Mouse (Mus musculus): ENCODE results near the gene Srr.
A peak's percentile ranks its signal among the peaks of the same experiment; 100 is the strongest.

Srr gene

GRCm38 (mm10) chr11:74902416-74902815, 23.3 kb downstream of the Srr start:
- DNase-seq, result no peak

GRCm38 (mm10) chr11:74901555-74901954, 24.2 kb downstream of the Srr start:
- DNase-seq, result no peak

- DNase-seq, result peak; percentile 5
Observed at GRCm38 (mm10) chr11:74898517-74898827, 27.3 kb downstream of the Srr start.

GRCm38 (mm10) chr11:74897678-74898516, 27.9 kb downstream of the Srr start, which contains the start of gene Tsr1:
Gene Tsr1 (plus strand): TSS chr11:74898071.
- peak; percentile 89 for DNase-seq

- peak; percentile 64 for DNase-seq
Observed at GRCm38 (mm10) chr11:74896901-74897677, 28.7 kb downstream of the Srr start, which contains the start of gene Sgsm2. Gene Sgsm2 (minus strand): TSS chr11:74897060.

- DNase-seq, result peak; percentile 69
Observed at GRCm38 (mm10) chr11:74895980-74896900, 29.5 kb downstream of the Srr start.

GRCm38 (mm10) chr11:74894619-74895018, 31.1 kb downstream of the Srr start:
- DNase-seq, result no peak

GRCm38 (mm10) chr11:74883098-74883497, 42.6 kb downstream of the Srr start:
- DNase-seq, result no peak

GRCm38 (mm10) chr11:74881979-74882378, 43.8 kb downstream of the Srr start:
- no peak for DNase-seq

GRCm38 (mm10) chr11:74880999-74881398, 44.7 kb downstream of the Srr start:
- no peak for DNase-seq

- DNase-seq, result peak; percentile 20
Observed at GRCm38 (mm10) chr11:74876801-74877200, 48.9 kb downstream of the Srr start.

GRCm38 (mm10) chr11:74874630-74875029, 51.1 kb downstream of the Srr start:
- no peak for DNase-seq

GRCm38 (mm10) chr11:74870991-74871622, 54.6 kb downstream of the Srr start:
- no peak for DNase-seq

GRCm38 (mm10) chr11:74870544-74870943, 55.2 kb downstream of the Srr start:
- no peak for DNase-seq

- no peak for DNase-seq
Observed at GRCm38 (mm10) chr11:74869603-74870002, 56.1 kb downstream of the Srr start.

GRCm38 (mm10) chr11:74868046-74868760, 57.5 kb downstream of the Srr start:
- DNase-seq, result no peak

GRCm38 (mm10) chr11:74867181-74867580, 58.6 kb downstream of the Srr start:
- no peak for DNase-seq

- DNase-seq, result no peak
Observed at GRCm38 (mm10) chr11:74866640-74867039, 59.1 kb downstream of the Srr start.

- no peak for DNase-seq
Observed at GRCm38 (mm10) chr11:74865252-74865651, 60.5 kb downstream of the Srr start.

- DNase-seq, result no peak
Observed at GRCm38 (mm10) chr11:74864421-74864820, 61.3 kb downstream of the Srr start.

- DNase-seq, result no peak
Observed at GRCm38 (mm10) chr11:74863471-74863870, 62.3 kb downstream of the Srr start.

GRCm38 (mm10) chr11:74862129-74862528, 63.6 kb downstream of the Srr start:
- no peak for DNase-seq
